Mouse (Mus musculus) adrenal gland (tissue): ENCODE measurements around the gene Gnai3.

ENCODE experiments used
- intact Hi-C: fragments of 180-260 bp; cut with DNase I; formaldehyde crosslinking; loops from one replicate; pipeline ENCODE4 v1.15.1; 2025
- long read RNA-seq, 2 experiments: library from polyadenylated mRNA; unstranded; transcript quantifications; one replicate each; pipeline ENCODE4 v2.0.0; 2020; ENCODE audit warnings: borderline replicate concordance in 1 of 2; ENCODE audit not compliant: insufficient replicate concordance in 1 of 2

The Gnai3 gene
- long read RNA-seq, experiment 1, transcript Gnai3-201 (9 exons, 3,262 nt): major isoform, 91 of 109 reads
- long read RNA-seq, experiment 1, partial matches to known transcripts: 11 of 109 reads
- long read RNA-seq, experiment 1, other reads (novel, unspliced or antisense): 7 of 109 reads
- long read RNA-seq, experiment 2, transcript Gnai3-201 (9 exons, 3,262 nt): major isoform, 84 of 122 reads
- long read RNA-seq, experiment 2, partial matches to known transcripts: 33 of 122 reads
- long read RNA-seq, experiment 2, other reads (novel, unspliced or antisense): 5 of 122 reads

DNA sequence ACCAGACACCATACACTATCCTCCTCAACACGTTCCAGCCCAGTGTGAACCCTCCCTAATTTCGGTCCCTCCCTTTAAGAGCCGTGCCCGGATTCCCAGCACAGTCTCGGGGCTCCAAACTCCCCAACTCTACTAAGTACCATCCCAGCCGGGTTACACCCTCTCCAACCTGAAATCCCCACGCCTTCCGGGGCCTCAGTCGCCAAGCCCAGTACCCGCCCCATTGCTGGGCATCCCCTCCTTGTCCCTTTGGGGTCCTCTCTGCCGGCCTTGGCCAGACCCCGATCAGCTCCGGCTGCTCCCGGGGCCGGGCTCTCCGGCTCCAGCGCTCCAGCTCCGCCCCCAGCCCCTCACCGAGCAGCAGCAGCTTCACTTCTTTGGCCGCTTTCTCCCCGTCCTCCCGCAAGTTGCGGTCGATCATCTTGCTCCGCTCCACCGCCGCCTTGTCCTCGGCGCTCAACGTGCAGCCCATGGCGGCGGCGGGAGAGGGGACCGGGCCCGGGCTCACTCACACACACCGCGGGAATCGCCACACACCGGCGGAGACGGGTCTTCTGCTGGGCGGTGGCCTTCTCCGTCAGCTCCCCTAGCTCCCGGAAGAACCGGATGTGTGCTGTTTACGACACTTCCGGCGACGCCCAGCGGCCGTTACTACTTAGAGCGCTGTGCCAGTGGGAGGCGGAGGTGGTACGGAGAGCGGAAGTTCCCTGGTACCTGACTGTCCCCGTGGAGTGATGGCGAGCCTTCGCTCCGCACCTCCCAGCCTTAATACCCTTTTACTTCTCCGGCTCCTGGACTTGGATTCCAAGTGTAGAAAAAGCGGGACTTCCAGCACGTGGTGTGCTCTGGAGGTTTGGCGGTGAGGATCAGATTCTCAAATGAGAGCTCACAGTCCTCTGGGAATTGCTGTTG is at the start of gene Gnai3:
Gene Gnai3, minus strand, starts transcription at position 613 of the 912 bp plus-strand sequence.
- intact Hi-C loops: loop anchor here (2.0 to 10.0 kb wide), 3 partner anchors 75 to 213 kb away; partner anchors contain the start of gene Gstm7

DNA sequence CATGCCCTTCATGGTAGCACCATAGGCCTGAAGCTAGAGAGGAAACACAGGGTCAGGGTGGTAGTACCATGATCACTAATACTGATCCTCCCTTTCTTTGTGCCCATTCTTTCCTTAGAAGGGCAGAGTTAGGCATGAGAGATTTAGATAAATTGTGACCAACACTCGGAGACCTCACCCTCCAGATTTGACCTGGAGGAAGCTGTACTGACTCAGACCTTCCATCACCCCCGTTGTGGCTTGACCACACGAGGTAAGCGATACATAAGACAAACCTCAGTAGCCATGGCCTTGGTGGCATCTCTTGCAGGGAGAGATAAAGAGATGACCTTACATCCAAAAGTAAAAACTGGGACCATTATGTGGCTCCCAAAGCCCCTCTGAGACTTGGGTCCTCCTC is 49.3 kb upstream of the Gnai3 start:
- intact Hi-C loops: no loop called here

GRCm38 (mm10) chr3:108193686-108194085 is 47.7 kb upstream of the Gnai3 start:
- intact Hi-C loops: no loop called here

DNA sequence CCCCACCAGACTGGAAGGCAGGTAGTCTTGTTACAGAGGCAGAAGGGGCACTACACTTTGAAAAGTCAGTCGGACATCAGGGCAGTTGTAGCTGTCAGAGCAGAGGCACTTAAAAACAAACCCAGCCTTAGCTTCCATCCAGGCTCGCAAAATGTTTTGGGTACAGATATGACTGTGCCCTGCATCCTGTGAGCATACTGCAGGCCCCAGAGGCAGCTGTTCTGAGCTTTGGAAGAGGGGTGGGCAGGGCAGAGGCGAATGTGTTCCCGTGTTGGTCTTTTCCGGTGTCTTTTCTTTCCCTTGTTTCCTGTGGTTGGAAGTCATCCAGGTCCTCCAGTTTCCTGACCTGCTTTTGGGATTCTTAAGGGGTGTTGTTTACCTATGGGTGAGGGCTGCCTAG is 44.0 kb upstream of the Gnai3 start:
- intact Hi-C loops: no loop called here

DNA sequence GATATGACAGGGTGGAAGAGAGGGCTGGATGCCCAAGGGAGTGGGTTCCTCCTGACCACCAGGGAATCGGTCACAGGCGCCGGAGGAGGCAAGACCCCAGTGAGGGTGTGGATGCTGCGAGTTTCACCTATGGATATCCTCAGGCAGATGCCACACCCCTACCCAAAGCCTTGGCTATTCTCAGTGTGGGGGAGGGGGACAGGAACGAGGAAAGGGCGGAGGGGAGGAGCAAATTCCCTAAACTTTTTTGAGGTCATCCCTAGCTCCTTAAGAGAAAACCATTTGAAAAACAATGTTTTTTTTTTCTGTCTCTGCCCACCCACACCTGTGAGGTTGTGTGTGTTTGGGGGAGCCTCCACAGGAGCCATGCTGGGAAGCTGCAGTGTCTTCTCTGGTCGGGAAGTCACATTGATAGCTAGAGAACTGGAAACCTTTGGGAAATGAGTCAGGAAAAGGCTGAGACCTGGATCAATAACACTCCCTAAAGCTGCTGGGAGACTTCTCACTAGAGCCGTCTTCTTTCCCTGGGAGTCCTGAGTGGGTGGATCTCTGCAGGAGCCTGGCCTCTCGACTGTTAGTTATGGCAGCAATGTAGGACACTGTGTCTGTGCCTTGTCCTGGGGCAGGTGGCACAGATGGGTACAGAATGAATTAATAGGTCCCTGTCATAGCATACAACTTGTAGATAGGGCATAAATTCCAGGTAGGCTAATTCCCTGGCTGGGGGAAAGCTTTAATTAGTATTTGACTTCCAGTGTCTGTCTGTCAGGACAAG is 43.0 kb upstream of the Gnai3 start:
- intact Hi-C loops: no loop called here

- intact Hi-C loops: no loop called here
Measured at GRCm38 (mm10) chr3:108187111-108187795, 41.3 kb upstream of the Gnai3 start.

GRCm38 (mm10) chr3:108186098-108187047 is 40.4 kb upstream of the Gnai3 start, which contains the start of gene Amigo1:
Gene Amigo1 (plus strand): TSS chr3:108186335.
- intact Hi-C loops: no loop called here

DNA sequence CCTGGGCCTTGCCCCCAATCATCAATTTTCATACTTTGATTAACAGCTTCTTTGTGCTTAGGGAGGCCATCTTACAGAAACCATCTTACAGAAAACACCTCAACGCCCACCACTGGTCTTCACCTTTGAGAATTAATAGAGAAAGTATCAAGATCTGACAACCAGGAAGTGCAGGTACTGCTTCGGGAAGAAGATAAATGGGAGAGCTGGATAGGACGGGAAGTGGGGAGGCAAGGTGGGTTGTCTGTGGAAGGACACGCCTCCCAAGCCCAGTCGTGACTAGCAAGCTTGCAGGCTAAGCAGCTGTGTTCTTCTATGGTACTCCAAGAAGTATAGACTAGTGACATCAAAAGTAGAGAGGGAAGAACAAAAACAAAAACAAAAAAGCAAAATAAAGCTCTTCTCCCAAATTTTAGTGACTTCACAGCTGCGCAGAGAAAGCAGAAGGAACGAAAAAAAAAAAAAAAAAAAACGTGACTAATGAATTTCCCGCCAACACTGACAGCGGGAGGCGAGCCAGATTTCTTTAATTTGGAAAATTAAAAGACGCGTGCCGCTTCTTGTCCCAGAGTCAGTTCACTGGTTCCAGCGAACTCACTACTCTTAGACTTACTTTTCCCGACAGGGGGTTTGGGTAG is 39.6 kb upstream of the Gnai3 start:
- intact Hi-C loops: no loop called here

GRCm38 (mm10) chr3:108184742-108185141 is 38.8 kb upstream of the Gnai3 start:
- intact Hi-C loops: no loop called here

DNA sequence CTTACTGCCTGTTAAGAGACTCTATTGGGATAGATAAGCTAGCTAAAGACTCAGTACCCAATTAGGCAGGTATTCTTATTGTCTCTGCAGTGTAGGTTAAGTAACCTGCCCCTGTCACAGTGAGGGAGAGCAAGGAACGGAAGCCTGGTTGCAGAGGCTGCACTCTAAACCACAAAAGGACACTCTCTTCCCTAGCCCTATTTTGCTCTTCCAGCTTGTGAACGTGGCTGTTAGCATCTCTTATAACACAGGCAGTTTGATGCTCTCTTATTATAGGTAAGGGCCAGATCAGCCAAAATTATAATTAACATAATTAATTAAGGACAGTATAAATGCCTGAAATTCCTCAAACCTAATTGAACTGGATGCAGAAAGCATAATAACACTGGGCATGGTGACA is 34.6 kb upstream of the Gnai3 start:
- intact Hi-C loops: no loop called here

GRCm38 (mm10) chr3:108178756-108179715 is 33.1 kb upstream of the Gnai3 start:
- intact Hi-C loops: no loop called here

GRCm38 (mm10) chr3:108174672-108175531 is 29.0 kb upstream of the Gnai3 start:
- intact Hi-C loops: no loop called here

GRCm38 (mm10) chr3:108169199-108169598 is 23.3 kb upstream of the Gnai3 start:
- intact Hi-C loops: loop anchor here (10.0 kb wide), 2 partner anchors 86 to 216 kb away; partner anchors contain the start of genes Psma5 and Psrc1

- intact Hi-C loops: loop anchor here (10.0 kb wide), 2 partner anchors 87 to 217 kb away; partner anchors contain the start of genes Psma5 and Psrc1
Measured at GRCm38 (mm10) chr3:108167499-108167898, 21.6 kb upstream of the Gnai3 start.

GRCm38 (mm10) chr3:108166486-108167211 is 20.7 kb upstream of the Gnai3 start:
- intact Hi-C loops: loop anchor here (10.0 kb wide), 2 partner anchors 88 to 218 kb away; partner anchors contain the start of genes Psma5 and Psrc1
